Mouse (Mus musculus) neural tube, embryonic 11.5 days (tissue): Measurements from ENCODE around the gene Gm13288. TPM values are rescaled to one million over a fixed set of nuclear protein-coding genes. Genes with fewer than 3 reads are reported as not detected.
"Not testable (repeated sequence)": the region's sequence is repeated elsewhere in the genome, so short reads cannot be mapped to it uniquely, and the experiment has no call there.

Experiments
- ATAC-seq: fragments of 200-750 bp; cut with Nextera tagmentation; 2 replicates; pipeline ENCODE4 v1.8.0; 2017; ENCODE audit warnings: moderate number of reproducible peaks, mild to moderate bottlenecking, moderate TSS enrichment, moderate library complexity; ENCODE audit not compliant: insufficient read depth, low FRiP score, low TSS enrichment
- DNase-seq: peaks from one replicate; pipeline ENCODE4 v3.0.0-alpha.2; 2015; ENCODE audit warnings: low spot score
- H3K27ac ChIP-seq: fragments of 300-500 bp; sonication (generic); 2 replicates; pipeline ENCODE4 v1.5.1; 2014; ENCODE audit warnings: low read depth, mild to moderate bottlenecking, low read length
- H3K27me3 ChIP-seq: fragments of 300-500 bp; sonication (generic); 2 replicates; pipeline ENCODE4 v1.6.1; 2014; ENCODE audit warnings: mild to moderate bottlenecking, low read length, mixed read lengths; ENCODE audit not compliant: control insufficient read depth, insufficient read depth
- H3K36me3 ChIP-seq: fragments of 300-500 bp; sonication (generic); 2 replicates; pipeline ENCODE4 v1.6.1; 2014; ENCODE audit warnings: mild to moderate bottlenecking, low read length, moderate library complexity, mixed read lengths; ENCODE audit not compliant: control insufficient read depth, insufficient read depth
- H3K4me1 ChIP-seq: fragments of 300-500 bp; sonication (generic); 2 replicates; pipeline ENCODE4 v1.6.1; 2014; ENCODE audit warnings: low read length, mixed read lengths; ENCODE audit not compliant: control insufficient read depth, insufficient read depth
- H3K4me2 ChIP-seq: fragments of 300-500 bp; sonication (generic); 2 replicates; pipeline ENCODE4 v1.6.1; 2014; ENCODE audit warnings: low read depth, mild to moderate bottlenecking, moderate library complexity
- H3K4me3 ChIP-seq: fragments of 300-500 bp; sonication (generic); 2 replicates; pipeline ENCODE4 v1.5.1; 2014; ENCODE audit warnings: low read depth, low read length
- H3K9ac ChIP-seq: fragments of 300-500 bp; sonication (generic); 2 replicates; pipeline ENCODE4 v1.6.1; 2014; ENCODE audit warnings: mild to moderate bottlenecking, low read length
- H3K9me3 ChIP-seq: fragments of 300-500 bp; sonication (generic); 2 replicates; pipeline ENCODE4 v1.6.1; 2016; ENCODE audit warnings: low read length; ENCODE audit not compliant: control insufficient read depth
- WGBS: fragments of 180-500 bp; shearing (Covaris S2); extraction: QIAGEN DNeasy Blood & Tissue Kit; methylation state at CpG from one replicate; pipeline ENCODE4 v1.1.7; 2014; 5-methylcytosine and 5-hydroxymethylcytosine counted together
- polyA plus RNA-seq: library from polyadenylated mRNA; unstranded; fragments of >200 nt; fragmentation: Nextera tagmentation; extraction: Ambion mirVana; gene quantifications from 2 replicates; pipeline ENCODE4 v1.2.1, GENCODE M21; 2014

Gene Gm13288
- polyA plus RNA-seq, 1 experiment from 2014 or later, result not detected

DNA sequence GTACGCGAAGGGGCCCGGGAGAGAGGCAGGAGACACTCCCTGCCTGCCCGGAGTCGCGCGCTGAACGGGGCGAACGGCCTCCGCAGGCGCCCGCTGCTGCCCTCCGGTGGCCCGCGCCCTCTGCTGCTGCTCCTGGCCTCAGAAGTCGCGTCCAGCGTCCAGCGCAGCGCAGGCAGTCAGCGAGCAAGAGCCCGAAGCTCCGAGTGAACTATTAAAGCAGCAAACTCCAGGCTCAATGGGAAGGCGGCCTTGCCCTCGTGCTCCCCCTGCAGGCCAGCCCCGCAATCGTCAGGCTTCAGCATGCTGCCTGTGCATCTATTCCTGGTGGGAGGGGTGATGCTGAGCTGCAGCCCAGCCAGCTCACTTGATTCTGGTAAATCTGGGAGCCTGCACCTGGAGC lies 14.1 kb upstream of the Gm13288 start, which contains the start of gene Gm13278:
Gm13278 (plus strand) TSS at position 301 of the 400 bp plus-strand sequence.
- ATAC-seq, H3K9me3 ChIP-seq, H3K36me3 ChIP-seq, H3K4me1 ChIP-seq, H3K4me2 ChIP-seq, H3K4me3 ChIP-seq, H3K9ac ChIP-seq, H3K27me3 ChIP-seq, DNase-seq, H3K27ac ChIP-seq: not testable (repeated sequence)
- no CpG with 5 or more reads among the region's 28 CpGs for WGBS

DNA sequence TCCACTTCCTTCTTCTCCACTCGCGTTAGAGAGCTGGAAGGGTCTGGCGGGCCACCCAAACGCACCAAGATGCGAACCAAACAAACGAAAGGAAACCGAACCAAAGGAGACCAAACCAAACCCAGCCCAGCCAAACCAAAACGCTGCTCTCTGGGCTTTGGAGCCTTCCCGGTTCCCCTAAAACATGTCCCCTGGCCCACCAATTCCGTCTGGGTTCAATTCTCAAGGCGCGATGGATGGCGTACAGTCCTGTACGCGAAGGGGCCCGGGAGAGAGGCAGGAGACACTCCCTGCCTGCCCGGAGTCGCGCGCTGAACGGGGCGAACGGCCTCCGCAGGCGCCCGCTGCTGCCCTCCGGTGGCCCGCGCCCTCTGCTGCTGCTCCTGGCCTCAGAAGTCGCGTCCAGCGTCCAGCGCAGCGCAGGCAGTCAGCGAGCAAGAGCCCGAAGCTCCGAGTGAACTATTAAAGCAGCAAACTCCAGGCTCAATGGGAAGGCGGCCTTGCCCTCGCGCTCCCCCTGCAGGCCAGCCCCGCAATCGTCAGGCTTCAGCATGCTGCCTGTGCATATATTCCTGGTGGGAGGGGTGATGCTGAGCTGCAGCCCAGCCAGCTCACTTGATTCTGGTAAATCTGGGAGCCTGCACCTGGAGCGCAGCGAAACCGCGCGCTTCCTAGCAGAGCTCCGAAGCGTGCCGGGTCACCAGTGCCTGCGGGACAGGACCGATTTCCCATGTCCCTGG lies 11.2 kb upstream of the Gm13288 start, which contains the start of gene Gm13275:
Gm13275 (plus strand) TSS at position 552 of the 740 bp plus-strand sequence.
- not testable (repeated sequence) for H3K4me2 ChIP-seq, ATAC-seq, H3K9ac ChIP-seq, H3K27ac ChIP-seq, H3K4me1 ChIP-seq, DNase-seq, H3K27me3 ChIP-seq, H3K4me3 ChIP-seq, H3K9me3 ChIP-seq, H3K36me3 ChIP-seq
- WGBS, result 0% methylated on average over 5 of the region's 52 CpGs

DNA sequence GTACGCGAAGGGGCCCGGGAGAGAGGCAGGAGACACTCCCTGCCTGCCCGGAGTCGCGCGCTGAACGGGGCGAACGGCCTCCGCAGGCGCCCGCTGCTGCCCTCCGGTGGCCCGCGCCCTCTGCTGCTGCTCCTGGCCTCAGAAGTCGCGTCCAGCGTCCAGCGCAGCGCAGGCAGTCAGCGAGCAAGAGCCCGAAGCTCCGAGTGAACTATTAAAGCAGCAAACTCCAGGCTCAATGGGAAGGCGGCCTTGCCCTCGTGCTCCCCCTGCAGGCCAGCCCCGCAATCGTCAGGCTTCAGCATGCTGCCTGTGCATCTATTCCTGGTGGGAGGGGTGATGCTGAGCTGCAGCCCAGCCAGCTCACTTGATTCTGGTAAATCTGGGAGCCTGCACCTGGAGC lies 8.2 kb upstream of the Gm13288 start, which contains the start of gene Gm13279:
Gm13279 (plus strand) TSS at position 301 of the 400 bp plus-strand sequence.
- ATAC-seq, result not testable (repeated sequence)

DNA sequence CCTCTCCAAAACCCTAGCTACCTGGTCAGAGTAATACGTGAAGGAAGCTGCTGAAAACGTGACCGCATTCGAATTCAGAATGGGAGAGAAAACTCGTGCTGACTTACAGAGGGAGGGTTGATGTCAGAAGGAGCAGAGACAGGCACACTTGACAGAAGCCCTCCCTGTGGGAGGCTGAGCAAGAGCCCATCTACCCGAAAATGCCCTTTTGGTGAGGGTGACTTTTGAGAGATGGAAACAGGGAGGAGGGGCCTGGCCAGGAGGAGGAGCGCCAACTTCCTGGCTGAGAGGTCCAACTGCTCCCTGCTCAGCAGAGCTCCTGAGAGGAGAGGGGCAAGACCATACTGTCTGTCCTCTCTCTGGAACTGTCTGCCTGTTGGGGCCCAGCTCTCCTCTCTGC lies 6.0 kb upstream of the Gm13288 start, which contains the start of gene Gm13285:
Gm13285 (plus strand) TSS at position 301 of the 400 bp plus-strand sequence.
- 10% methylated on average over 2 of the region's 7 CpGs for WGBS

More for the DNA sequence above, 8.2 kb upstream of the Gm13288 start, which contains the start of gene Gm13279:
- H3K4me3 ChIP-seq, DNase-seq, H3K9me3 ChIP-seq, H3K4me2 ChIP-seq, H3K9ac ChIP-seq, H3K36me3 ChIP-seq, H3K4me1 ChIP-seq, H3K27me3 ChIP-seq, H3K27ac ChIP-seq: not testable (repeated sequence)
- WGBS, result no CpG with 5 or more reads among the region's 28 CpGs

DNA sequence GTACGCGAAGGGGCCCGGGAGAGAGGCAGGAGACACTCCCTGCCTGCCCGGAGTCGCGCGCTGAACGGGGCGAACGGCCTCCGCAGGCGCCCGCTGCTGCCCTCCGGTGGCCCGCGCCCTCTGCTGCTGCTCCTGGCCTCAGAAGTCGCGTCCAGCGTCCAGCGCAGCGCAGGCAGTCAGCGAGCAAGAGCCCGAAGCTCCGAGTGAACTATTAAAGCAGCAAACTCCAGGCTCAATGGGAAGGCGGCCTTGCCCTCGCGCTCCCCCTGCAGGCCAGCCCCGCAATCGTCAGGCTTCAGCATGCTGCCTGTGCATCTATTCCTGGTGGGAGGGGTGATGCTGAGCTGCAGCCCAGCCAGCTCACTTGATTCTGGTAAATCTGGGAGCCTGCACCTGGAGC lies 2.4 kb upstream of the Gm13288 start, which contains the start of gene Gm13287:
Gm13287 (plus strand) TSS at position 301 of the 400 bp plus-strand sequence.
- not testable (repeated sequence) for H3K4me1 ChIP-seq, H3K27ac ChIP-seq, H3K4me3 ChIP-seq, H3K9me3 ChIP-seq, DNase-seq, H3K36me3 ChIP-seq, H3K27me3 ChIP-seq, H3K9ac ChIP-seq, H3K4me2 ChIP-seq, ATAC-seq
- no CpG with 5 or more reads among the region's 29 CpGs for WGBS

More for the DNA sequence above, 6.0 kb upstream of the Gm13288 start, which contains the start of gene Gm13285:
- H3K4me3 ChIP-seq, H3K27ac ChIP-seq, H3K4me2 ChIP-seq, H3K36me3 ChIP-seq, H3K27me3 ChIP-seq, H3K4me1 ChIP-seq, ATAC-seq, DNase-seq, H3K9me3 ChIP-seq, H3K9ac ChIP-seq: not testable (repeated sequence)

DNA sequence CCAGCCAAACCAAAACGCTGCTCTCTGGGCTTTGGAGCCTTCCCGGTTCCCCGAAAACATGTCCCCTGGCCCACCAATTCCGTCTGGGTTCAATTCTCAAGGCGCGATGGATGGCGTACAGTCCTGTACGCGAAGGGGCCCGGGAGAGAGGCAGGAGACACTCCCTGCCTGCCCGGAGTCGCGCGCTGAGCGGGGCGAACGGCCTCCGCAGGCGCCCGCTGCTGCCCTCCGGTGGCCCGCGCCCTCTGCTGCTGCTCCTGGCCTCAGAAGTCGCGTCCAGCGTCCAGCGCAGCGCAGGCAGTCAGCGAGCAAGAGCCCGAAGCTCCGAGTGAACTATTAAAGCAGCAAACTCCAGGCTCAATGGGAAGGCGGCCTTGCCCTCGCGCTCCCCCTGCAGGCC lies 430 bp downstream of the Gm13288 start:
- H3K27ac ChIP-seq, H3K27me3 ChIP-seq, H3K4me1 ChIP-seq, H3K9ac ChIP-seq, H3K4me2 ChIP-seq, ATAC-seq, DNase-seq, H3K36me3 ChIP-seq, H3K4me3 ChIP-seq, H3K9me3 ChIP-seq: not testable (repeated sequence)
- WGBS, result no CpG with 5 or more reads among the region's 34 CpGs

DNA sequence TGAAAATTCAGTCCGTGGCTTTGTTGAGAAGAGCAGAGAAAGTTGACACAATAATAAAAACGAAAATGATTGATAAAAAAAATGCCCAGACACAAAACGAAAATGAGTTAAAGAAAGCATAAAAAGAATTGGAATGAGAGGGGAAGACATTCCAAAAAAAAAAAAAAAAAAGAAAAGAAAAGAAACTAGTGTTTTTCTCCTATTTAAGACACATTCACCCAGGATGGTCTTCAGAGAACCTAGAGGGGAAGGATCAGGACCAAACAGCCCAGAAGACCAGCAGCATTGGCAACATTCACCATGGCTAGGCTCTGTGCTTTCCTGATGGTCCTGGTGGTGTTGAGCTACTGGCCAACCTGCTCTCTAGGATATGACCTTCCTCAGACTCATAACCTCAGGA lies 10.6 kb downstream of the Gm13288 start, which contains the start of gene Ifna7:
Ifna7 (plus strand) TSS at position 301 of the 400 bp plus-strand sequence.
- Histone ChIP-seq H3K4me3 (no peak within 1 kb of the TSS), H3K9me3 (no peaks in the 10 kb centered on the region), H3K4me1 (no peaks in the 10 kb centered on the region), H3K36me3 (no peaks in the 10 kb centered on the region), H3K27ac (no peak within 1 kb of the TSS), H3K27me3 (no peaks in the 10 kb centered on the region), H3K4me2 (no peak within 1 kb of the TSS), H3K9ac (no peak within 1 kb of the TSS)
- ATAC-seq, result no peak
- DNase-seq, result no peak
- 71% methylated on average over 3 of the region's 3 CpGs for WGBS

DNA sequence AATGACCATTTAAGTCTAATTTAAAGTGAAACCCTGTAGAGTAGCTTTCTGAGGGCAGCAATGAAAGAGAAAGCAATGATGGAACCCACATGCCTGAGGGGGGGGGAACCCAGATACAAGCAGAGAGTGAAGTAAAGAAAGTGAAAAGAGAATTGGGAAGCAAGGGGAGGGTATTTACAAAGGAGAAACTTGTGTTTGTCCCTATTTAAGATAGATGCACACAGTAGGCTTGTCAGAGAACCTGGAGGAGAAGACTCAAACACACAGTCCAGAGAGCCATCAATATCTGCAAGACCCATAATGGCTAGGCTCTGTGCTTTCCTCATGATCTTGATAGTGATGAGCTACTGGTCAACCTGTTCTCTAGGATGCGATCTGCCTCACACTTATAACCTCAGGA lies 14.3 kb downstream of the Gm13288 start, which contains the start of gene Ifna11:
Ifna11 (plus strand) TSS at position 301 of the 400 bp plus-strand sequence.
- Histone ChIP-seq H3K9ac (no peak within 1 kb of the TSS), H3K36me3 (no peaks in the 10 kb centered on the region), H3K27ac (no peak within 1 kb of the TSS), H3K27me3 (no peaks in the 10 kb centered on the region), H3K4me2 (no peak within 1 kb of the TSS), H3K9me3 (no peaks in the 10 kb centered on the region), H3K4me3 (no peak within 1 kb of the TSS), H3K4me1 (no peaks in the 10 kb centered on the region)
- no peak for DNase-seq
- no peak for ATAC-seq
- 87% methylated on average over 1 of the region's 1 CpGs for WGBS

DNA sequence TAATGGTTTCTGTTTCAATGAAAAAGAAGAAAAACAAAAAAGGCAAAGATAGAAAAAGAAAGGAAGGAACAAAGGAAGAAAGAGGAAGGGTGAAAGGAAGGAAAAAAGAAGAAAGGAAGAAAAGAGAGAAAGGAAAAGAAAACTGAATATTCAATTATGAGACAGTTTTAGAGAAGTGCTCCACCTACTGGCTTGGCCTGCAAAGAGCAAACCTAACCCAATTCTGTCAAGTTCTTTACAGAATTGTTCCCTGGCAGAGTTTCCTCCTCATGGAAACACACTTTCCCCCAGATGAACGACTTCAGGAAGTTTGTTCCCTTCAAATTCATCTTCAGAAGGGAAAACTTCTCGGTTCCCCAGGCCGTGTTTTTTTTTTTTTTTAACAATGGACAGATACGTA lies 17.7 kb downstream of the Gm13288 start:
- Histone ChIP-seq H3K4me2 (no peak overlapping the region), H3K4me3 (no peak overlapping the region), H3K9me3 (no peaks in the 10 kb centered on the region), H3K27ac (no peak overlapping the region), H3K36me3 (no peaks in the 10 kb centered on the region), H3K9ac (no peak overlapping the region), H3K4me1 (no peaks in the 10 kb centered on the region), H3K27me3 (no peaks in the 10 kb centered on the region)
- WGBS, result 30% methylated on average over 4 of the region's 4 CpGs
- no peak for DNase-seq
- no peak for ATAC-seq
